Mouse (Mus musculus) layer of hippocampus, postnatal 36 days (tissue): ENCODE measurements at regions not wholly inside any gene's neighbourhood (a gene's known extent, or its start where the extent isn't known, plus 50 kb on each side); places are given as distances from the start of the nearest gene placed in this dataset.

ENCODE experiments used
- DNase-seq, 2 experiments: peaks; one replicate each; pipeline ENCODE4 v3.0.0; 2022

- DNase-seq = no peak
Observed at GRCm38 (mm10) chr9:61228230-61228631, 143.9 kb upstream of the Tle3 start.

DNA sequence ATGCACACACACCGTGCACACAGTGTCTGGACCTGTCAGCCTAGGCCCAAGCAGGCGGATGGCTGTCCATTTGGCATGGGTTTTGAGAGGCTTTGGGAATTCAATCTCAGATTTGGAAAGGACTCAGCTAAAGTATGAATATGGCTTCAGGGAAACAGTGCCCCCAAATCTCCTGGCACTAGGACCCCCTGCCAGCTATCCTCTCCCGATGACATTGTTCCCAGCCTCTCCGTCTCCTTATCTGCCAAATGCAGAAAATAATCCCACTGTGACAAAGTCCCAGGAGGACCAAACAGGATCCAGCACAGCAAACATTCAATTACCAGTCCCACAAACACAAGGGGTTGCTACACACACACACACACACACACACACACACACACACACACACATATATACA, 141.9 kb upstream of the Tle3 start:
- DNase-seq = no peak

DNA sequence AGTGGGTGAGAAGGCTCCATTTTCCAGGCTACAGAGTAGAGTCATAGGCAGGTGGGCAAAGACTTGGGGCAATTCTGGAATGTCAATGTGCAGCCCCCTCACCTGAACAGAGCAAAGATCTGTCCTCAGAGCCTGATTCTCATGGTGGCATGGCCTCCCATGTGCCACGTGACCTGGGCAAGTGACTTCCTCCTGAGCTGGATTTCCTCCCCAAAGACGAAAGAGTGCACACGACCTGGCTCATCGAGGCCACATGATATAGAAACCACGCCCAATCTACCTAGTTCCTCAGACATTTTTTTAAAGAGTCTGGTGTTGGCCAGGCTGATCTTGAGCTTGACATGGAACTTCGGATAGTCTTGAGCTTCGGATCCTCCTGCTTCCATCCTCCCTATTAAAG, 139.5 kb upstream of the Tle3 start:
- no peak for DNase-seq

DNA sequence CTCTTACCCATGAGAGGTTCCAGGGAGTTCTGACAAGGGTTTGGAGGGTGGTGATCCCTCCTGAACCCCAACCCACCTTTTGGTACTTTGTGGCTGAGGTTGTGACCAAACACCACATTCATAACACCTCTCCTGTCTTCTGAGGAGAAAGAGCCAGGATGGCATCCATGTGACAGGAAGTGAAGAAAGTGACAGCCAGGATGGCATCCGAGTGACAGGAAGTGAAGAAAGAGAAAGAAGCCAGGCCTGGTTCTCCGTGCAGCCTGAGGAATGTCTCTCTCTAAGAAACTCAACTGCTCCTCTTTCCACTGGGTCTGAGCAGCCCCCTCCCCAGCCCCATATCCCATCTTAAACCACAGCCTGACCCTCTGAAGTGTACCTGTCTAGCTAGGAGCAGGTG, 138.9 kb upstream of the Tle3 start:
- no peak for DNase-seq

DNA sequence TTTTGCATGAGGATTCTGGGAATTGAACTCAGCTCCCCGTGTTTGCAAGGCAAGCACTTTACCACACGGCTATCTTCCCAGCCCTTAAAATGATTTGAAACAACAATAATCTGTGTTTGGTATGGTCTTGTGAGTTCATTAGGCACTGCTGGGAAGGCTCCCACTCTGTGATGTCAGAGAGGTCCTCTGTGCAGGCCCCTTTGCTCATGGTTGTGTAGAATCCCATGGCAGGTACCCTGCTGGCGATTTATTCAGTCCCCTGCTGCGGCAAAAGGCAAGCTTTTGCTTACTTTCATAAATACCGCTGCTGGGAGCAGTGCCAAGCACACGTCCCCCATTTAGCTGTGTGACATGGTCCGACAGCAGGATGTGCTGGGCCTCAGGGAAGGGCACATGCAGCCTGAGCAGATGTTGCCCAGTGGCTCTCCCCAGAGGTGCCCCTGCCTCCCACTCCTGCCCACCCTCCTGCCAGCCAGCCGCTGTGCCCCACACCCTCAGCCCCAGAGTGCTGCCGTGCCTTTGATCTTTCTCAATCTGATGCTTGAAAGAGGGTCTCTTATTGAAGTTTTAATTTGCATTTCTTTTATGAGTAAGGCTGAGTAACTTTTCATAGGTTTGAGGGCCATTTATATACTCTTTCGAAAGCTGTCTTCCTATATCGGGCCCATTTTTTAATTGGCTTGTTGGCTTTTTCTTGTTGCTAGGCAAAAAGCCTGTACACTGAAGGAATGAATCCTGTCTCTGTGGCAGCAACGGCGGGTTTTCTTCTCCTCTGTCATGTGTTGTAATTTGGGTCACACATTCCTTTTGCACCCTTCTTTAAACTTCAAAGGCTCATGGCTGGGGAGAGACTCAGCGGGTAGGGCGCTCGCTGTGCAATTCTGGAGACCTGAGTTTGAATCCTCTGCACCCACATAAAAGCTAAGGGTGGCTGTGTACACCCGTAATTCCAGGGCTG, 136.2 kb upstream of the Tle3 start:
- no peak for DNase-seq

DNA sequence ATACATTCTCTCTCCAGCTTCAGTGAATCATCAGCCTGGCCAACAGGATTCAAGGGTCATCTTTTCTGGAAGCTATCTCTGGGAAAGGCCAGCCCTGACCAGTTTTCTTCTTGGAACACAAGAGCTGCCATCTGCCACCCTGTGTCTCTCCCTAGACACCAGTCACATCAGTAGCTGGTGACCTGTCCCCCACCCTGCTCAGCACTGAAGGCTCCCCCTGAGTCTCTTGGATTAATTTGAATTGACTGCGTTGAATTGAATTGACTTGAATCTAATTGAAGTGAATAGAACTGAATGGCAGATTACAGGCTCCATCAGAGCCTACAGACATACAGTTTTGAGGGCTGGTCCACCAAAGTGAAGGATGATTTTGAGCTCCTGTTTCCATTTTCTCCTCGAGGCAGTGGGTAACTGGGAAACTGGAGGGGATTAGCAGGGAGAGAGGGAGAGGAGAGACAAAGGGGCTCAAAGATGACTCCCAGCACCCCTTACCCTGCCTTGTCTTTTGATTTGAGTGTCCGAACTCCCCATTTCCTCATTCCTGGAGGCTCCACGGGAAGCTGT, 133.4 kb upstream of the Tle3 start:
- no peak for DNase-seq

DNA sequence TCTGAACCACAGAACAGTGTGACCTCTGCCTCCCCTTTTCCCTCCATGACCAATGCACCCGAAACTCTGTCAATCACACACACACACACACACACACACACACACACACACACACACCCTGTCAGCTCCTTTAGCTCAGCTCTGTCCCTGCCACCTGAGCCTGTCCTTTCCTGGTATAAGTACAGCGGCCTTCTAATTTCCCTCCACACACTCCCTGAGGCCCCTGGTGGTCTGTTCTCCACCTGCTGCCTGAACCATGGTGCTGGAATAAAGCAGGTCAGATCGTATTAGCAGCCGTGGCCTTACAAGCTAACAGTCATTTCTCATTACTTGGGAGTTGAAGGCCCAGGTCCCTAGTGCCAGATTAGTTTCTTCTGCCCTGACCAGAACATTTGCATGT, 132.8 kb upstream of the Tle3 start:
- no peak for DNase-seq

GRCm38 (mm10) chr9:61241442-61241841, 130.7 kb upstream of the Tle3 start:
- DNase-seq = no peak

GRCm38 (mm10) chr9:61242167-61242860, 129.9 kb upstream of the Tle3 start:
- no peak for DNase-seq

GRCm38 (mm10) chr9:61243289-61243688, 128.9 kb upstream of the Tle3 start:
- DNase-seq = no peak

GRCm38 (mm10) chr9:61249691-61250425, 122.3 kb upstream of the Tle3 start:
- DNase-seq = no peak

DNA sequence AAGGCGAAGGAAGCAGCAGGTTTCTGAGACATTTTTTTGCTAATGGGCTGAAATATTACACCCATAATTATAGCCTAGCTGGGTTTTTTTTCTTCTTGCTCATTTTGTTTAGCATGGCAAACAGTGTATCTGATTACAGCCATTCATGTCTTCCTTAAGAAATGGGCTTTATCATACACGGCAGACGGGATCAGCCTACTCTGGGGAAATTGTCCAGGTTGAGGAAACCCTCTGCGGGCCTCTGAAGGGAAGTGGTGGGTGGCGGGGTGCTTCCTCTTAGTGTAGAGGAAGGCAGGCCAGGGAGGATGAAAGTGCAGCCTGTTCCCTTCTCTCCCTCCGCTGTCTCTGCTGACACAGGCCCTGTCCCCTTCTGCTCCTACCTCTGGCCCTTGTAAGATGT, 120.6 kb upstream of the Tle3 start:
- no peak for DNase-seq

DNA sequence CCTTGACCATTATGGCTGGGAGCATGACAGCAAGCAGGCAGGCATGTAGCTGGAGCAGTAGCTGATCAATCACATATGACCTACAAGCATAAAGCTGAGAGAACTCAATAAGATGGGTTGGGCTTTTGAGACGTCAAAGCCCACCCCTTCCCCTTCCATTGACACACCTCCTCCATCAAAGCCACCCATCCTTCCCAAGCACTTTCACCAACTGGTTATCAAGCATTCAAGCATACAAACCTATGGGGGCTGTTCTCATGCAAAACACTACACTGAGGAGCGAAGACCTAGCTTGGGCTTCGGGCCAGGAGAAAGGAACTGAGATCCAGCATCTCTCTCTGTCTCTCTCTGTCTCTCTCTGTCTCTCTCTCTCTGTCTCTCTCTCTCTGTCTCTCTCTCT, 118.4 kb upstream of the Tle3 start:
- no peak for DNase-seq

GRCm38 (mm10) chr9:61257488-61257887, 114.7 kb upstream of the Tle3 start:
- DNase-seq = no peak

DNA sequence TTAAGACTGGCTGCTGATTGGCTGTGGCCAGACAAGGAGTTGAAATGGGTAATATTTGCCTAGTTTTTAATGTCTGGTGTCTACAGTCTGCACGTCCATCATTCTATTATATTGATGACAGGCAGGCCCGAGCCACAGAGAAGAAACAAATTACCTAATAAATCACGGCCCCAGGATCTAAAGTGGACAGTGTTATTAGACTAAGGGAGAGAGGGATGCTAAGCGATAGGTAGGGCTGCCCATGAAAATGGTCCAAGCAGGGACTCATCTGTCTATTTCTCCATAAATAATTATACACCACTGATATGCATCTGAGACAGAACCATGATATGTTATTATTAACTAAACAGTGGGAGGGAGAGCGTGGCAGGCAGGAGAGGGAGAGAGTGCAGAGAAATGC, 114.1 kb upstream of the Tle3 start:
- no peak for DNase-seq

GRCm38 (mm10) chr9:61259421-61260174, 112.6 kb upstream of the Tle3 start:
- no peak for DNase-seq

DNA sequence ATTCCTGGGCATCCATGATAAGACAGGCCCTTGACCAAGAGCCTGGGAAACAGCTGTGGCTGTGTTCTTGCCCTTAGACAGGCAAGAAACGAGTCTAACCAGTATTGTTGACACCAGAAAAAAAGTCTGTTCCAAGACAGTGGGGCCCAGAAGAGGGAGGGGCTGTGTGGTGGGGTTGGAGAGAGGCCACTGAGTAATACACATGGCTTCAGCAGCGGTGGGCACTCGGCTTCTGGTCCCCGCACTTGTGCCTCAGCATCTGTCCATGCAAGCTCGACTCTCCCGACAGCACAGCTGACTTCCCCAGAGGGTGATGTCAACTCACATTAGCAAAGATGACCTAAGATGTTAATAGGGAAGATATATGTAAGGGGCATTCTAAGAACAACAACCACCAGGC, 110.9 kb upstream of the Tle3 start:
- no peak for DNase-seq

- no peak for DNase-seq
Observed at GRCm38 (mm10) chr9:61261739-61262333, 110.3 kb upstream of the Tle3 start.

DNA sequence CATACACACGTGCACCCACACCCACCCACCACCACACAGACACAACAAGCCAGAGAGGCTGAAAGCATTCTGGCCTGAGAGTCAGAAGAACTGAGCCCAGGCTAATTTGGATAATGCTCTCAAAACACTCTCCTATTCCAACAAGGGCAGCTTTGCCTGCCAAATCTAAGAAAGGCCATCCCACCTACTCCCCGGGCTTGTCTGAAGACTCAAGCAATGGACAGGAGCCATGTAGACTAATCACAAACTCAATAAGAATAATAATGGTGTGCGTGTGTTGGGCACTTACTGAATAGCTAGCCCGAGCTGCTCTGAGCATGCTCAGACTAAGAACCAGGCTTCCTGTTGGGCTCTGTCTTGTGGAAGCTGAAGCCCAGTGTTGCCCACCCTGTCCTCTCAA, 108.8 kb upstream of the Tle3 start:
- no peak for DNase-seq

- DNase-seq = no peak
Observed at GRCm38 (mm10) chr9:61265466-61265865, 106.7 kb upstream of the Tle3 start.

GRCm38 (mm10) chr9:61266992-61267391, 105.2 kb upstream of the Tle3 start:
- no peak for DNase-seq

- DNase-seq = no peak
Observed at GRCm38 (mm10) chr9:61267541-61267940, 104.6 kb upstream of the Tle3 start.
